Mouse (Mus musculus): ENCODE data around the gene Pgam1.
"Not testable (repeated sequence)": the region's sequence is repeated elsewhere in the genome, so short reads cannot be mapped to it uniquely, and the experiment has no call there.

Gene Pgam1

DNA sequence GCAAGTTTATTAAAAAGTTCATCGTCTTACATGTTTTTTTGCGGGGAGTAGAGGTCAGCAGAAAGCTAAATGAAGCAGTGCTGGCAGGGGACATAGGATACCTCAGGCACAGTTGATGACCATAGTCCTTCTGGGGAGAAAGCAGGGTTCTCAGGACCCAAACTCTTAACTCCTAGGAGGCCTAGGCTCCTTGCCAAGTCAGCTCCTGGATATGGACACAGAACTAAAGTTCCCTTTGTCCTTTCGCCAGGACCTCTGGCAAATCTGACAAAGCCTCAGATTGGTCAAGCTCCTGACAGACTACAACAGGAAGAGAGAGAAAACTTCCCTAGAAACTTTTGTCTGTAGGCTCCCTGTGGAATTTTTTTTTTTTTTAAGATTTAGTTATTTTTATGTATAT, 3.0 kb upstream of the Pgam1 start:
- in situ Hi-C loops (cut with MboI; ENCODE audit: low sequenced_read_pairs) = no loop called here

DNA sequence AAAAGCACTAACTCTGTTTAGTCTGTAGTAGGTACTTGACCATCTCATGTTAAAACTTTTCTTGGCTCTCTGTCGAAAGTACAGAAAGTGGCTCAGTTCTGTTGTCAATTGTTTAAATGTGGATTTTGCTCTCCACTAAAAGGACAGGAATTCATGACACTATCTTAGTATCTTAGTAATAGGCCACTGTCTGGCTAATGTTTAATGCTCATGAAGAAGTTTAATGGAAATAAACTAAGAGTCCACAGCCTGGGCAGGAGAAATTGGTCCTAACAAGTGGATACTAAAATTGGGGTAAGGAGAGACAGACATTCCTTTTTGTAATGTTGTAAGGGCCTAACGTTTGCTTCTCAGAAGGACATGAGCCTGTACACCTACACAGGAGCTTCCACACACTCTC, 1.3 kb upstream of the Pgam1 start:
- in situ Hi-C loops (cut with MboI; ENCODE audit: low sequenced_read_pairs) = no loop called here

DNA sequence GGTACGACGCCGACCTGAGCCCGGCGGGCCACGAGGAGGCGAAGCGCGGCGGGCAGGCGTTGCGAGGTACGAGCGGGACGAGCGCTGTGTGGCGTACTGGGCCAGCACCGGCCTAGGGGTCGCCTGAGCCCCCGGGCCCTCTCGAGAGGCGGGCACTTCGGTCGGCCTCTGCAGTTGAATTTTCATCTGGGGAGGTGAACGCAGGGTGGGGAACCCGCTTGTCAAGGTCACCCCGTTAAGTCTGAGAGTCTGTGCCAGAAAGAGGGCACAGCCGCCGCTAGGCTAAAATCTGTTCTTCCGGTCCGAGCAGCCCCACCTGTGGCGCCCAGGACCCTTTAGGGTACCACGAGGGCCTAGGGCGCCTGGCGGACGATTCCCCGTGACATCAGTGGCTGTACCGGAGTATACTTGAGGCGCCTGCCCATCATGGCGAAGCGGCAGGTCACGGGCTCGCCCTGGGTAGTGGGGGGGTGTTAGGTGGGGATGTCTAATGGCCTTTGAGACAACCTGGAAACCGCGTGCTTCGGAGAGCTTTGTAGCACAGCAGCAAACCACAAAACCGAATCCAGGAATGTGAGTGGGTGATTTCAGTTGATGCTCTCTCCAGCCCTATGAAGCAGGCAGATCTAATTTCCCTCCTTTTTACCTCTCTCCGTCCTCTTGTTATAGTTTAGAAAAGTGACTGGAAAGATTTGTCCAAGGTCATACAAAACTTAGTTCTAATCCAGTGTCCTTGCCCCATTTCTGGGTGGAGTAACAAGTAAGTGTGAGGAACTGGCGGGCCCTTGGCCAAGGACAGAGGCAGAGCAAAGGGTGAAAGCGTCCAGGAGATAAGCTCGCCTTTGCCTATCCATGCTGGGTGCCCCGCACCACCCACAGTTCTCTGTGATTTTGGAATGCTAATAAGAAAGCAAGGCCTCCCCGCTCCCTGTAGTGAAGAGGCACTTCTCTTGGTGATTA, 678 bp downstream of the Pgam1 start:
- in situ Hi-C loops (cut with MboI; ENCODE audit: low sequenced_read_pairs) = no loop called here

DNA sequence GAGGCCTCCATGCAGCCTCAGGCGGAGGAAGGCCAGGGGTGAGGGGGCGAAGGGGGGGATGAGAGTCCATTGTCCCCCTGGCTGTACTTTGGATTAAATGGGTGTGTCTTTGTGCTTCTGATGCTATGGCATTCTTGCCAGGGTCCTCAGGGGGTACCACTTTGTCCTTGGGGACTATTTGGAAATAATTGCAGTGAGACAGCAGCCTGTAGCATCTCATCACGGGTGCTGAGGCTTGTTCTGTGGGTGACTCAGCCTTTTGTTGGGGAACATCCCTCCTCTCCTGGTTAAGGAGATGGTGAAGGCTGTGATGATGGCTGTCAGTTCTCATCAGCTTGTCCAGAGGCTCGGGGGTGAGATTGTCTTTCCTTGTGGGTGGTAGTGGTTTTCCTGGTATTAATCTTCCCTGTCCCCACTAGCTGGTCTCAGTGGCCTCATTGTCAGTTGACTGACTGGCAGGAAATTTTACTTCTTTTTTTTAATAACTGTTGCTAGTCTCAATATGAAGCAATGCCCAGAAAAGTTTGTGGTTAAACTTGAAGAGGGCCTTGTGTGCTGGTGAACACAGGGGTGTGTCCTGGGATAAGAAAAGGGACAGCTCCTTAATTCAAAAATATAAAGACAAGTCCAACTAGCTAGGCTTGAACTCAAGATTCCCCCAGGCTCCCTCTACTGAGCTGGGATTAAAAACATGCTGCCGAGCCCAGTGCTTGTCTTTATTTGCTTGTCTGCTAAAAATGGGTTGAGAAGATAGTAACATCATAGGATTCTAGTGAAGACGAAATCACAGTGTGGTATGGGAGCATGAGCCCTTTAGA, 2.3 kb downstream of the Pgam1 start:
- in situ Hi-C loops (cut with MboI; ENCODE audit: low sequenced_read_pairs) = no loop called here

DNA sequence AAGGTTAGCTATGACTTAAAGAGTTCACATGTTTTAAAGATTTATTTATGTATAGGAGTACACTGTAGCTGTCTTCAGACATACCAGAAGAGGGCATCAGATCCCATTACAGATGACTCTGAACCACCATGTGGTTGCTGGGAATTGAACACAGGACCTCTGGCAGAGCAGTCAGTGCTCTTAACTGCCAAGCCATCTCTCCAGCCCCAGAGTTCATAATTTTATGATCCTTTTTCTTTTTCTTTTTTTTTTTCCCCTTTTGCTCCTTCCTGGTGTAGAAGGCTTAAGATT, 2.8 kb downstream of the Pgam1 start:
- in situ Hi-C loops (cut with MboI; ENCODE audit: low sequenced_read_pairs) = not testable (repeated sequence)

DNA sequence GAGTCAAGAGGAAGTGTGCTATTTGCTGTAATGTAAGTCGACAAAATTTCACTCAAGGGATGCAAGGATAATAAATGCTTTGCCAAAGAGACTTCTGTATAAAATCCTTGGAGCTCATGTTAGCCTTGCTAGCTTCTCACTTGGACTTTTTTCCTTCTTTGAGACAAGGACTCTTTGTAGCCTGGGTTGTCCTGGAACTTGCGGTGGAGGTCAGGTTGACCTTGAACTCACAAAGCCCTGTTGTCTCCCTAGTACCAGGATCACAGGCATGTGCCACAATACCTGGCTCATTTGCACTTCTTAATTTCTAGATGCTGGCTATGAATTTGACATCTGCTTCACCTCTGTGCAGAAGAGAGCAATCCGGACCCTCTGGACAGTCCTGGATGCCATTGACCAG, 3.6 kb downstream of the Pgam1 start:
- in situ Hi-C loops (cut with MboI; ENCODE audit: low sequenced_read_pairs) = no loop called here

DNA sequence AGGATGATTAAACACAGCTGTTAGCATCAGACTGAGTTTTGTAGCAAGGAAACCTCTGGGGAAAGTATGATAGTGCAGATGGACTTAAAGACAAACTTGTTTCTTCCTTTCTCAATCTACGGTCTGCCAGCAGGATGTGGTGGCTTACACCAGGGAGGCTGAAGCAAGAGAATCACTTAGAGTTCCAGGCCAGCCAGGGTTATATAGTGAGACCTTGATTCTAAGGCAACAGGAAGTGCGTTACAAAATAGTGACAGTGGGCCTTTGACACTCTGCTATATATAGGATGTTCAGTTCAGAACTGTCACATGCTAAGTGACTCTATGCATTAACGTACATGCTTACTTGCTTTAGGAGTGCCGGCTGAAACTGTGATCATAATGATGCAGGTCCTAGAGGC, 5.1 kb downstream of the Pgam1 start:
- in situ Hi-C loops (cut with MboI; ENCODE audit: low sequenced_read_pairs) = no loop called here

DNA sequence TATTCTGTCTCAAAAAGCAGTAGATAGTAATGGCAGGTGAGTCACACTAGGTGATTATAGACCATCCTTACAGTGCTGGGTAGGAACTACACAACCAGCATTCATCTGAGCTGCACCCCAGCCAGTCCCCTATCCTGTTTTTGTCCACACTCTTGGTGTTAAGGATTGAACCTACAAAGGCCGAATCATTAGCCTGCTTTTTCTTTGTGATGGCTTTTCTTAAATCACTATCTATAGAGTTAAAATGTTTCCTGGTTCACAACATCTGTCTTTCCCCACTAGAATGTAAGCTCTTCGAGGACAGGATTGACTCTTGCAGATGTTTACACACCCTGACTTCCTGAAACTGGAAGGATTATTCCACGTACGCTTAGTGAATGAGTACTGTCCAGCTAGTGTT, 7.7 kb downstream of the Pgam1 start:
- in situ Hi-C loops (cut with MboI; ENCODE audit: low sequenced_read_pairs) = no loop called here

DNA sequence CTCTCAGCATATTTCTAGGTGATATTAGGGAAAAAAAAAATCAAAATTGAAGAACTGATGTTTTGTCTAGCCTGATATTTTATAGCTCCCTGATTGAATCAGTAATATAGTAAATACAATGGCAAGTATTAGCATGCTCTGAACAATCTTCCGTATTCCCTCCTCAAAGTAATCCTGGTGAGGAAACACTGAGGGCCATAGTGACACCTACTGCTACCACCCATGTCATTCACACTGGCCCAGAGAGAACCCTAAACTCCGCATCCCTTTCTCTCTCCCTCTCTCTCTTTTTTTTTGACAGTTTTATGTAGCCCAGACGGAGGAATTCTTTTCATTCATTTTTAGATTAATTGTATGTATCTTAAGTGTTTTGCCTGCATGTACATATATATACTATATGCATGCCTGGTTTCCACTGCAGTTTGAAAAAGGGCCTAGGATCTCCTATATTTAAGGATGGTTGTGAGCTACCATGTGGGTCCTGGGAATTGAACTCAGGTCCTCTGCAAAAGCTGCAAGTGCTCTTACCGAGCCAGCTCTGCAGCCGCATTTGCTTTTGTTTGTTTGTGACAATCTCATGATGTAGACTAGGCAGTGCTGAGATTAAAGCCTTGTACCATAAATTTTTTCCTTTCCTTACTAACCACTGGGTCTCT, 8.8 kb downstream of the Pgam1 start:
- in situ Hi-C loops (cut with MboI; ENCODE audit: low sequenced_read_pairs) = no loop called here

DNA sequence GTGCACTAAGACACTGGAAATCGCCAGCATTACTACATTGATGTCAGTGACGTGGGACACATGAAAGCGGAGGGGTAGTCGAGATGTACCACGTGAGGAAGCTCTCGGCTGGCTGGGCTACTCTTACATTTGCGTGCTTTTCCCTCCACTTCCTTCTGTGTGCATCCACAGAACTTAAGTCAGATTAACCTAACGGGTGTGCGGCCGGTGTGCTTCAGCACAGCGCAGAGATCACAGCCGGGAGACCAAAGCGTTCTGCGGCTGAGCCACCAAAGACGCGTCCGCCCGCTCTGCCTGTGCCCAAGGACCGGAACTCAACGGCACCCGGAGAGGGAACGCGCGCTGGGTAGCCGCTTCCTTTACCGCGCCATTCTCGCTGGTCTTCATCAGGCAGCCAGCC, 21.0 kb downstream of the Pgam1 start:
- in situ Hi-C loops (cut with MboI; ENCODE audit: low sequenced_read_pairs) = no loop called here

DNA sequence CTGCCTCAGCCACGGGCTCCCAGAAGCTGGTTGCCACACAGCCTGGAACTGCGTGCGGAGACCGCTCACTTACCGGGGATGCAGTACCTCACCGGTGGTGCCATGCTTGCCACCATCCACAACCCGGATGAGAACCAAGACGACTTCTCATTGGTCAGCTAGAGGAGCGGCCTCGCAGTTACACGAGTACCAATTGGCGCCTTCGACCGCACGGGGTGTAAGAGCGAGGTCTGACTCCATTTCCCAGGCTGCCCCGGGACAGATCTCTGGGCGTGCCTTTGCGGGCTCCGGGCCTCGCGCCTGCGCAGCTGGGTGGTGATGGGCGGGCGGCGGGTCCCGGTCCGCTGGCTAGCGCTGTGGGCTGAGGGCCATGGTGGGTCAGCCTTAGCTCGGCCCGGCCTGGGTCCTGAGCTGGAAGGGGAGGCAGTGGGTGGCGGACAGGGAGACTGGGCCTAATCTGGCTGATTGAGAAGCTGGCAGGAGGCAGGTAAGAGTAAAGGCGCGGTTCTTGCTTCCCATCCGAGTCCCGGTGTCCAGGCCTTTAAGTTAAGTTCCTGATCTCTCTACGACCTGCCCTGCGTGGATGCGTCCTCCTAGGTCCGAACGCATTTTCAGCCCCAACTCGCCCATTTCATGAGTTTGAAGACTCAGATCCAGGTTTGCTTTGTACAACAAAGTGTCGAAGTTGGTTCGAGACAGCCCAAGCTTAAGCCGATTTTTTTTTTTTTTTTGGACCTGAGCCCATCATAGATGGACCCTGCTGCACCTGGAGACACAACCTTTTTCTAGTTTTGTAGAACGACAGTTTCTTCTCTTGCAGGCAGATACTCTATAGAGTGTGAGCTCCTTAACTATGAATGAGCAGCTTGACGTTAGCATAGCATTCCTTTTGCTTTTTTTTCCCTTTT, 21.7 kb downstream of the Pgam1 start, which contains the start of the genes Exosc1 and Zdhhc16:
Exosc1 (minus strand) TSS at position 245 of the 908 bp plus-strand sequence.
Zdhhc16 (plus strand) TSS at position 302 of the 908 bp plus-strand sequence.
- in situ Hi-C loops (cut with MboI; ENCODE audit: low sequenced_read_pairs) = no loop called here

DNA sequence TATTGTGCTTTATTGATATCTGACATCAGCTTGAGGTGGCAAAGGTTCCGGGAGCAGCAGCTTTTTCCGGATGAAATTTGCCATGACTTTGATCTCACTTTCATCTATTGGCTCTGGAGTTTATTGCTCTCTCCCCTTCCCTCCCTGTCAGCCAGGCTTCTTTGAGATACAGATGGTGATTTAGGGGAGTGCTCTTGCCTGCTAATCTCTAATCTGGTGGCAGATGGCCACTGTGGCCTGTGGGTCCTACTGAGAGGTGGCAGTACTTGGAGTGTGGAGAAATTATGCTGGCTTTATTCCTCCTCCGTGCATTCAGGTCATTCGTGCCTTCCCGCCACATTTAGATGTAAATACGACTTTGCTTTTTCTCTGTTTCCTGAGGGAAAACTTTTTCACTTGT, 22.4 kb downstream of the Pgam1 start:
- in situ Hi-C loops (cut with MboI; ENCODE audit: low sequenced_read_pairs) = no loop called here

DNA sequence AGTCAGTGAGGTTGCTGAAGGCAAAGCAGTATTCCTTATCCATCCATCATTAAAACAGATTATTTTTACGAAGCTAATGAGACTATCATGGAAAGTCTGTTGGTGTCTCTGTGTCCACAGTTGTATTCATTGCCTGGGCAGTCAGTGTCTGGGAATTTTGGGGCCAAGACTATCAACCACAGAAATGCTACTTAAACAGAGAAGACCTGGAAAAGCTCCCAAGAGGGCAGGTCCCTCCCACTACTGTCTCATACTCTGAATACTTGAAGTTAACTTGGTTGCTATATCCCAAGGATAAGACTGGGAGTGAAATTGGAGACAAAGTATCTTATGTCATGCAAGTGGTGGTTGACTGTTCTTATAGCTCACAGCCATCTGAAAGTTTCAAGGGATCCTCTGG, 24.2 kb downstream of the Pgam1 start:
- in situ Hi-C loops (cut with MboI; ENCODE audit: low sequenced_read_pairs) = no loop called here

DNA sequence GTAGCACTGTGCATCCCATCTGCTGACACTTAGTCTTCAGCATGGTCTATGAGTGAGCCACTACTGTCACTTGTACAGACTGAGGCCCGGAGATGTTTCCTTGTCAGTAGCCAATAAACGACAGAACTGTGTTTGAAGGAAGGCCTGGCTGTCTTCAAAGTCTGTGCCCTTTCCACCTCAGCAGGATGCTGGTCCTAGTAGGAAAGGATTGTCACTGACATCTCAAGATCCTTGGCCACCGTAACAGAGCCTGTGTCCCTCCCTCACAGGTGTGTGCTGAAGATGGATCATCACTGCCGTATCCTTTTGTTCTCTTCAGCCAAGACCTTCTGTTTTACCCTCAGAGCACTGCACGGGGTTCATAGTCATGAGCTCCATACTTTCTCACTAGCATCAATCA, 26.8 kb downstream of the Pgam1 start:
- in situ Hi-C loops (cut with MboI; ENCODE audit: low sequenced_read_pairs) = no loop called here

DNA sequence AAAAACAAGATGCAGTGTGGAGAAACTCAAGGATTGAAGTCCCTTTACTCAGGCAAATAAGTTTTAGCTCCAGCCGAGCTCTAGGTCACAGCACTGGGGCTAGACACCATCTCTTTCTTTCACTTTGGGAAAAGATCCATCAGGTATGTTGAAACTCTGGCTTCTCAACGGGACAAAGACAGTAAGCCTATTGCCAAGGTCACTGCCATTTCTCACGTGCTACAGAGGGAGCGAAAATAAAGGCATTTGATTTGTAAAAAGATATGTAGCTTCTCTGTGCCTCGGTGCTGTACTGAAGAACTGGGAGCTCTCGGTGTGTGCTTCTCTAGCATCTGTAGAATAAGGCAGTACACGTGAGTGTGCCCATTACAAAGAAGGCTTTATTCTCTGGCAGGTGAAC, 32.1 kb downstream of the Pgam1 start:
- in situ Hi-C loops (cut with MboI; ENCODE audit: low sequenced_read_pairs) = no loop called here

DNA sequence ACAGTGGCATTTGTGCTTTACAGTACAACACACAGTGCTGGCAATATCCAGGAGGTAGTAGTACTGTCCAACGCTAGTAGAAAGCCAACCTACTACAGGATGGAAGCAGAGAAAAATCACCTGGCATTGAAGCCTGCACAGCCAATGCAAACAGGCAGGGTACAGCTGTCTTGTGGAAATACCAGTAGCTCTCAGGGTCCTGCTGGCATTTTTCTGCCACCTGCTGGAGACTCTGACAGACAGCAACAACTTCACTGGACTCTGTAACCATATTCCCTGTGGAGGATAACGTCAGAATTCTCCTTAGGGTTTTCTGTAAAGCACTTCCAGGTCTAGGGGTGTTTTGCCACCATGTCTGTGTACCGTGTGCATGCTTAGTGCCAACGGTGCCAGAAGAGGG, 40.6 kb downstream of the Pgam1 start:
- in situ Hi-C loops (cut with MboI; ENCODE audit: low sequenced_read_pairs) = no loop called here

DNA sequence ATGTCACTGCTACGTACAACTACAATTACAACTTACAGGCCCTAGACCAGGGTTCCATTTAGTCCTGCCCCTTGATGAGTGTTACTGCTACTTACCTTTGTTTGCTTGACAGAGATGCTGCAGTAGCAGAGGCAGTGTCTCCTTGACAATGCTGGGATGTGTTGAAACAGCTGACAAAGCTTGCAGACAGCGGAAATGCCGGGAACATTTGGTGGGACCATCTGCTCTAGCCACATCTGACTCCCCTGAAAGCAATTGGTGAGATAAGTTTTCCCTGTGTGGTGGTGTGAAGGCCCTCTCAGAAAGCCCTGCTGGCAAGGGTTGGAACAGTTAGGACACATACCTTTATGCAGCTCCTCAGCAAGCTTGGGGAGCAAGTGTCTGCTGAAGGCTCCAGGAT, 41.9 kb downstream of the Pgam1 start:
- in situ Hi-C loops (cut with MboI; ENCODE audit: low sequenced_read_pairs) = no loop called here

Data from CH12F3 (cell line).